In the genomic region with DNA sequence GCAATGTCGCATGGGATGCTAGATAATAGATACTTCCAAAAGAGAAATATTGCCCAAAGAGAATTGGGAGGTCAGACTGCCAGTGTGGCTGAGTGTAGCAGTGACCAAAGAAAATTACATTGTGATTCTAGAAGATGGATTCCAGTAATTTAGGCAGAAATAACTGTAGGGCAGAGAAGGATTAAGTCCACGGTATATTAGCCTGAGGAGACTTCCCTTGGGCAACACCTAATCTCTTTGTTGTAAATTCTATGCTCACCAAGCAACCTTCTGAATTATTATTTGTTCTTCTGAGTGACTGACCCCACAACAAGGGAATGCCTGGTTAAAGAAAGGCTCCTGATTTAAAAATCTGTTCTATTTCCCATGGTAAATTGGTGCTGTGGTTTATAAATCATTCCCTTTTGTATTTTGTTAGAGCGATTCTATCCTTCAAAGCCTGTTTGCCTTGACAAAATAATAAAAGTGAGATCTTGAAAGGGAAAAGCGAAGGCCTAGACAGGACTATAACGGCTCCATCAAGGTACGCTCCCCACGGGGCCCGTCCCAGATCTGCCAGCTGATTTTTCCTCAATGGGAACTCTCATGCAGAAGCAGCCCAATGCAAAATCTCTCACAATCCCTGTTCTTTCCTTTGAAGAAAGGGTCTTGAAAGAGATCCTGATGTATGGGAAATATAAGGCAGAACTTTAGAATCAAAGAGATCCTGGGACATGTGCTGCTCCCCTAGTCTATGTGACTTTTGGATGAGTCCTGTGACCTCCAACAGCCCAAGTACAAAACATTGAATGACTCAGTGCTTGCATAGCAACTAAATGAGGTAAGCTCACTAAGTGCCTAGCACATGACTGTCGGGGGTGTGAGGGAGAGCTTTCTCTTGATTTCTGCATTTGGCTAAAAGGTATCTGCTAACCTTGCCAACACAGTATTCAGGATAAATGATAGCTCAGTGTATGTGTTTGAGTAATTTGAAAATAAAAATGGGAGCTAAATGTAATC, we compare ENCODE assay signal across 14 mouse cellular contexts.
DNase-seq lines count a peak whose midpoint lies in the region; ATAC-seq and TF ChIP-seq lines count a peak whose summit lies in the region.
"Had no signal": no experiment of that assay in that cellular context is flagged by ENCODE, and none has a peak within 500 bp of the region (broad histone marks: within the 10 kb centered on the region; RNA-seq: fewer than 3 reads in every experiment).

No protein-coding gene starts in this region.

- TF ChIP-seq CTCF in brain, embryonic 14.5 days (IDR thresholded peaks at IDR 0.05; ENCODE audit: borderline replicate concordance, extremely low read depth, insufficient read depth, insufficient read length) = no peak

- H3K4me3 ChIP-seq in heart, embryonic 13.5 days = no peak overlapping the region
- no peak overlapping the region for H3K4me3 ChIP-seq in neural tube, embryonic 11.5 days (ENCODE audit: low read depth, low read length)
- H3K4me3 ChIP-seq in neural tube, embryonic 15.5 days (replicated peaks) = no peak overlapping the region

- H3K9me3 ChIP-seq in heart, embryonic 13.5 days = no peaks in the 10 kb centered on the region
- no peaks in the 10 kb centered on the region for H3K9me3 ChIP-seq in neural tube, embryonic 11.5 days (ENCODE audit: control insufficient read depth, low read length)
- no peaks in the 10 kb centered on the region for H3K9me3 ChIP-seq in neural tube, embryonic 15.5 days (replicated peaks)

- no peaks in the 10 kb centered on the region for H3K36me3 ChIP-seq in heart, embryonic 13.5 days
- H3K36me3 ChIP-seq in neural tube, embryonic 11.5 days (ENCODE audit: control insufficient read depth, insufficient read depth, low read length) = no peaks in the 10 kb centered on the region
- no peaks in the 10 kb centered on the region for H3K36me3 ChIP-seq in neural tube, embryonic 15.5 days

- DNase-seq in heart, adult 9 months (ENCODE audit: low spot score in 2 of 2) = no peak
- DNase-seq in neural tube, embryonic 11.5 days (ENCODE audit: low spot score) = peak; percentile 68
- DNase-seq in brain, embryonic 14.5 days (ENCODE audit: low read depth) = peak; percentile 47
- peak; percentile 34 for DNase-seq in retina, embryonic 14.5 days (ENCODE audit: low spot score)
- no peak for DNase-seq in spleen, adult 12 weeks (ENCODE audit: low spot score)
- DNase-seq: cerebellum, adult 2 months; kidney, postnatal 36 days; spleen, adult 18-20 months; thymus, adult 18-20 months had no signal

- H3K27me3 ChIP-seq in heart, embryonic 13.5 days (replicated peaks) = no peaks in the 10 kb centered on the region
- no peaks in the 10 kb centered on the region for H3K27me3 ChIP-seq in neural tube, embryonic 11.5 days (ENCODE audit: control insufficient read depth, insufficient read depth, low read length)
- H3K27me3 ChIP-seq in neural tube, embryonic 15.5 days (replicated peaks) = no peaks in the 10 kb centered on the region; the same call in 1 of the 2 replicates

- no peak overlapping the region for H3K4me2 ChIP-seq in heart, embryonic 13.5 days
- no peak overlapping the region for H3K4me2 ChIP-seq in neural tube, embryonic 11.5 days (ENCODE audit: low read depth)
- no peak overlapping the region for H3K4me2 ChIP-seq in neural tube, embryonic 15.5 days

- peak overlapping the region; percentile 75 for H3K27ac ChIP-seq in heart, embryonic 13.5 days (replicated peaks)
- no peak overlapping the region for H3K27ac ChIP-seq in neural tube, embryonic 11.5 days (ENCODE audit: low read depth, low read length)
- no peak overlapping the region for H3K27ac ChIP-seq in neural tube, embryonic 15.5 days (replicated peaks)
- H3K27ac ChIP-seq: liver, embryonic 14.5 days had no signal

- peaks cover 41% of the 10 kb centered on the region for H3K4me1 ChIP-seq in heart, embryonic 13.5 days
- peaks cover 12% of the 10 kb centered on the region for H3K4me1 ChIP-seq in neural tube, embryonic 11.5 days (ENCODE audit: control insufficient read depth, insufficient read depth, low read length)
- peaks cover 13% of the 10 kb centered on the region for H3K4me1 ChIP-seq in neural tube, embryonic 15.5 days

- TF ChIP-seq POLR2A in brain, embryonic 14.5 days (IDR thresholded peaks at IDR 0.05; ENCODE audit: borderline replicate concordance, extremely low read depth, insufficient read depth, insufficient read length, poor library complexity, severe bottlenecking) = no peak

- ATAC-seq in heart, embryonic 13.5 days (ENCODE audit: extremely low read depth, insufficient number of reproducible peaks, low FRiP score, low TSS enrichment) = 0 out of 2 replicates have a peak, but pooled peaks have one; percentile 70
- peak; percentile 84 for ATAC-seq in neural tube, embryonic 11.5 days (ENCODE audit: insufficient read depth, low FRiP score, low TSS enrichment)
- no peak for ATAC-seq in neural tube, embryonic 15.5 days (ENCODE audit: low FRiP score)
- ATAC-seq in megakaryocyte-erythroid progenitor cell, adult 5-6 weeks (replicated peaks; ENCODE audit: low FRiP score, low TSS enrichment, poor library complexity, severe bottlenecking) = no peak
- ATAC-seq: inflammation-experienced regulatory T-cells, adult 6 months had no signal

- 70% methylated on average over 9 of the region's 9 CpGs for WGBS in heart, embryonic 13.5 days
- WGBS in neural tube, embryonic 11.5 days = 45% methylated on average over 9 of the region's 9 CpGs
- WGBS in neural tube, embryonic 15.5 days = 21% methylated on average over 9 of the region's 9 CpGs

- no peak overlapping the region for H3K9ac ChIP-seq in heart, embryonic 13.5 days
- no peak overlapping the region; the same call in 1 of the 2 replicates for H3K9ac ChIP-seq in neural tube, embryonic 11.5 days (ENCODE audit: low read length)
- H3K9ac ChIP-seq in neural tube, embryonic 15.5 days (replicated peaks) = no peak overlapping the region
- H3K9ac ChIP-seq: liver, embryonic 14.5 days had no signal

Comparison
In these comparisons a context has a peak if more than half of its experiments do, and no peak if none do; other contexts are left out.
1. ATAC-seq: peak in heart, embryonic 13.5 days (single experiment) and neural tube, embryonic 11.5 days (single experiment); none in neural tube, embryonic 15.5 days (single experiment) and megakaryocyte-erythroid progenitor cell, adult 5-6 weeks (single experiment).
2. DNase-seq: peak in neural tube, embryonic 11.5 days (single experiment), brain, embryonic 14.5 days (single experiment) and retina, embryonic 14.5 days (single experiment); none in heart, adult 9 months (0 of 2) and spleen, adult 12 weeks (single experiment).